Mouse (Mus musculus): ENCODE data around the gene Plcxd3. TPM values are rescaled to one million over a fixed set of nuclear protein-coding genes. Genes with fewer than 3 reads are reported as not detected.

The Plcxd3 gene
- 65.7 and 80.9 TPM in 2 replicates for polyA plus RNA-seq (2014; fragmentation: Nextera tagmentation; extraction: Ambion mirVana)

DNA sequence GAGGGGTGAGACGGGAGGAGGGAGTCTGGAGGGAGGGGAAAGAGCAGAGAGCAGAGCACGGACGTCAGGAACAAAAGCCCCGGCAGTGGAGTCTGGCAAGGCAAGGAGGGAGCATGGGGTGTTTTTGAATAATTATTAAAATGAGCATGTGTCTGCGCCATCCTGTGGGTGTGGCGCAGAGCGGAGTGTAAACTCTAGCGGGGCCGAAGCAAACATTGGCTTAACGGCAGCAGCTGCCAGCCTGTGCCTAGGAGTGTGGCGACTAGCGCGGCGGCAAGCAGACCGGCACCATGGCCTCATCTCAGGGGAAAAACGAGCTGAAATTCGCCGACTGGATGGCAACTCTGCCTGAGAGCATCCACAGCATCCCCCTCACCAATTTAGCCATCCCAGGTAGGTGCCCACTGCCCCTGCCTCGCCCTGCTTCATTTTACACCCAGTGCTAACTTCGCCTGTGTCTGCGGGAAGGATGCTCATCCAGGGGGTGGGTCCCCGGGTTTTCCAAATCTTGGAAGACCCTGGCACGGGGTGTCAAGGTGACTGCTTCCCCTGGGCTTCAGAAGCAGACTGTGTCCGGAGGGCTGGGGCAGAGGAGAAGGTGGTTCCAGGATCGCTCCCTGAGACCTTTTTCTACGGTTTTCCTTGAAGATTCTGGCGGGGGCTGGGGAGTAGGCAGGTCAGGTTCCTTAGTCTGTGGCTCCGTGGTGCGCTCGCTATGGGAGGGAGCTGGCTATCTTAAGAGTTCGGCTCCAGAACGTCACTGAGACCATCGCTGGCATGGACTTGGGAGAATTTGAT, at the start of gene Plcxd3:
TSS of gene Plcxd3 (plus strand) at position 69 of the 798 bp plus-strand sequence.
- Histone ChIP-seq H3K9ac (replicated peaks; ENCODE audit: low read depth, low read length) (peak within 1 kb of the TSS; percentile 69), H3K4me2 (ENCODE audit: low read depth, low read length) (peak within 1 kb of the TSS; percentile 89), H3K36me3 (ENCODE audit: control insufficient read depth, insufficient read depth, low read length) (no peaks in the 10 kb centered on the region), H3K27ac (ENCODE audit: low read depth, low read length) (peak within 1 kb of the TSS; percentile 60), H3K4me3 (ENCODE audit: low read depth, low read length) (peak within 1 kb of the TSS; percentile 61), H3K9me3 (ENCODE audit: control insufficient read depth, low read length) (no peaks in the 10 kb centered on the region), H3K27me3 (ENCODE audit: control insufficient read depth, insufficient read depth, low read length) (no peaks in the 10 kb centered on the region), H3K4me1 (ENCODE audit: control insufficient read depth, insufficient read depth, low read length) (peaks cover 4% of the 10 kb centered on the region; the same call in 1 of the 2 replicates)
- WGBS = under 1% methylated on average over 33 of the region's 33 CpGs
- peak; percentile 93 for ATAC-seq (ENCODE audit: low read depth)

DNA sequence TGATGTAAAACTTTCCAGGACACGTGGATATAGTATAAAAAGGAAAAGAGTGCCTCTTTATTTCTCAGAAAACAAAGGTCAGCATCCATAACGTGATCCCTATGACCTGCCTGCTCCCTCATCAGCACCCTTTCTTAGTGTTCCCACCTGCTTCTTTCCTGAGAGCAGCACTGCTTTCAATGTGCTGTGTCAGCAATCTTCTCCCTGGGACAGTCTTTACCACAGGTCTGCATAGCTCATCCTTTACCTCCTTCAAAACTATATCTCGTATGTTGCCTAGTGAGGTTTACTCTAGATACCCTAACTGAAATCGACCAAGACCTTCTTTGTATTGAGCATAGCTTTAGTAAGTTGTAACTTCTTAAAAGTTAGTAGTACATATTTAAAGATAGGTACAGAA, 43.4 kb upstream of the Plcxd3 start:
- Histone ChIP-seq H3K4me2 (ENCODE audit: low read depth, low read length) (no peak overlapping the region), H3K9me3 (ENCODE audit: control insufficient read depth, low read length) (no peaks in the 10 kb centered on the region), H3K27ac (ENCODE audit: low read depth, low read length) (no peak overlapping the region), H3K27me3 (ENCODE audit: control insufficient read depth, insufficient read depth, low read length) (no peaks in the 10 kb centered on the region), H3K4me1 (ENCODE audit: control insufficient read depth, insufficient read depth, low read length) (no peaks in the 10 kb centered on the region), H3K9ac (replicated peaks; ENCODE audit: low read depth, low read length) (no peak overlapping the region), H3K4me3 (ENCODE audit: low read depth, low read length) (no peak overlapping the region), H3K36me3 (ENCODE audit: control insufficient read depth, insufficient read depth, low read length) (no peaks in the 10 kb centered on the region)
- WGBS = 77% methylated on average over 4 of the region's 4 CpGs
- ATAC-seq (ENCODE audit: low read depth) = no peak

DNA sequence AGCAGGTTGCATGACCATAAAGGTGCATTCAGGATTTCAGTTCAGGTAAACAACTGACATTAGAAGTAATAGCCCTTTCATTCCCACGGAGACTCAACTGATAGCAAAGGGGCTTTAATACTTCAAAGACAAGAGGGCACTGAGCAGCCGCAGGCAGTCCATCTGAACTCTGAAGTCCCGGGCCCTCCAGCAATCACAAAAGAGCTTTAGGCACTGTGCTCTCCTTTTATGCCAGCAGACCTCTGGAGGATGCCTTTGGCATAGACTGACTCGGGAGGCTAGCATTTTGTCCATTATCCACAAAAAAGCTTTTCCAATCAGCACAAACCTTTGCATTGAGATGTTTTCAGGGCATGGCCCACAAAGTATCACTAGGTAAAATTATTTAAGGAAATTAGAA, 33.7 kb upstream of the Plcxd3 start:
- no peaks in the 10 kb centered on the region for H3K9me3 ChIP-seq (ENCODE audit: control insufficient read depth, low read length)
- WGBS = 13% methylated on average over 4 of the region's 4 CpGs
- no peak overlapping the region for H3K4me3 ChIP-seq (ENCODE audit: low read depth, low read length)
- H3K36me3 ChIP-seq (ENCODE audit: control insufficient read depth, insufficient read depth, low read length) = no peaks in the 10 kb centered on the region
- no peak overlapping the region for H3K9ac ChIP-seq (replicated peaks; ENCODE audit: low read depth, low read length)
- ATAC-seq (ENCODE audit: low read depth) = no peak
- H3K4me1 ChIP-seq (ENCODE audit: control insufficient read depth, insufficient read depth, low read length) = no peaks in the 10 kb centered on the region
- H3K27me3 ChIP-seq (ENCODE audit: control insufficient read depth, insufficient read depth, low read length) = no peaks in the 10 kb centered on the region
- H3K4me2 ChIP-seq (ENCODE audit: low read depth, low read length) = no peak overlapping the region
- no peak overlapping the region for H3K27ac ChIP-seq (ENCODE audit: low read depth, low read length)

DNA sequence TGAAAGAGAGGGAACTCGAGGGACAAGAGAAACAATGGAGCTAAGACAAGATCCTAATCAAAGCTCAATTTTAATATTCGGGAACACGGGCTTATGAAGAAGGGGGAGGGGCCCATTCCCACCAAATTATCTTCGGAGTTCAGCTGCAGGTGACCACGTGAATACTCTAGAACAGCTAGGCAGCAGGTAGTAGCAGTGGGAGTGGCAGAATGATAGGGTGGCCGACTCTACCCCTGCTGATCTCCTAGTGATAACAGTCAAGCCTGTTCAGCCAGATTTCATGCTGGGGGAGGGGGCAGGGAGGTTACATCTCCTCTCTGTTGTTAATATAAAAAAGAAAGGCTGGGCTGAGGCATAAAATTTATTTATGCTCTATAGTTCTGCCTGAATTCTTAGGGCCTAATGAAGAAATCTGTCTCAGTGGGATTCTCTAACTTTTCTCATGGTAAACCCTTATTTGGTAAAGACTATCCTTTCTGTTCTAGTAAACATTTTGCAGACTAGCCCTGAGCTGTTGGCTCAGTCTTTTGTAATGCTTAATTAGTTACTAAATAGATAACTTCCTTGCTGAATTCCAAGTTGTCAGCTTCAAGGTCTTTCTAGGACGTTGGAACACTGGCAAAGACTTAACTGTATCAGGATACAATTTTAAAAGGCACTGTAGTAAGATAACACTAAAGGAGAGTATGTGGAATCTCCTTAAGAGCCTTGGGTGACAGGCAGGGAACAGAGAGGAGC, 26.3 kb upstream of the Plcxd3 start:
- Histone ChIP-seq H3K4me3 (ENCODE audit: low read depth, low read length) (no peak overlapping the region), H3K9me3 (ENCODE audit: control insufficient read depth, low read length) (no peaks in the 10 kb centered on the region), H3K36me3 (ENCODE audit: control insufficient read depth, insufficient read depth, low read length) (no peaks in the 10 kb centered on the region), H3K4me1 (ENCODE audit: control insufficient read depth, insufficient read depth, low read length) (no peaks in the 10 kb centered on the region), H3K27ac (ENCODE audit: low read depth, low read length) (no peak overlapping the region), H3K9ac (replicated peaks; ENCODE audit: low read depth, low read length) (no peak overlapping the region), H3K4me2 (ENCODE audit: low read depth, low read length) (no peak overlapping the region), H3K27me3 (ENCODE audit: control insufficient read depth, insufficient read depth, low read length) (no peaks in the 10 kb centered on the region)
- ATAC-seq (ENCODE audit: low read depth) = no peak
- 39% methylated on average over 7 of the region's 7 CpGs for WGBS

DNA sequence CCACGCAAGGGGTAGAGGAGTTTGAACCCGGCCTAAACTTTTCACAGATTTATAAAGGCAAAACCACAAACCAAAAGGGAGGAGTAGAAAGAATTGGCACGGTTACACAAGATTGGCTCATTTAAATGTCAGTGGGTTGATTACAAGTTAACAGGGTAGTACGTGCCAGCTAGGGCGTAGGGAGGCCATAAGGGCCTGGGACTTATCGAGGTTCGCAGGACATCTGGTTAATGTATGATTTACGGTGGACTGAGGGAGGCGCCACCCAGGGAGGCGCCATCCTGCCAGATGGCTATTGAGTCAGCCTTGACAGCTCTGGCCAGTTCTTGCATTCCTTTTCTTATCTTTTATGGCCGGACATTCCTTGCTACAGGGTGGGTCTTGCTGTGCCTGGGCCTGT, 18.9 kb upstream of the Plcxd3 start:
- no peaks in the 10 kb centered on the region for H3K9me3 ChIP-seq (ENCODE audit: control insufficient read depth, low read length)
- no peak overlapping the region for H3K27ac ChIP-seq (ENCODE audit: low read depth, low read length)
- no peaks in the 10 kb centered on the region for H3K4me1 ChIP-seq (ENCODE audit: control insufficient read depth, insufficient read depth, low read length)
- no peak for ATAC-seq (ENCODE audit: low read depth)
- no peak overlapping the region for H3K9ac ChIP-seq (replicated peaks; ENCODE audit: low read depth, low read length)
- WGBS = 83% methylated on average over 11 of the region's 11 CpGs
- H3K27me3 ChIP-seq (ENCODE audit: control insufficient read depth, insufficient read depth, low read length) = no peaks in the 10 kb centered on the region
- no peak overlapping the region for H3K4me2 ChIP-seq (ENCODE audit: low read depth, low read length)
- H3K36me3 ChIP-seq (ENCODE audit: control insufficient read depth, insufficient read depth, low read length) = no peaks in the 10 kb centered on the region
- no peak overlapping the region for H3K4me3 ChIP-seq (ENCODE audit: low read depth, low read length)

DNA sequence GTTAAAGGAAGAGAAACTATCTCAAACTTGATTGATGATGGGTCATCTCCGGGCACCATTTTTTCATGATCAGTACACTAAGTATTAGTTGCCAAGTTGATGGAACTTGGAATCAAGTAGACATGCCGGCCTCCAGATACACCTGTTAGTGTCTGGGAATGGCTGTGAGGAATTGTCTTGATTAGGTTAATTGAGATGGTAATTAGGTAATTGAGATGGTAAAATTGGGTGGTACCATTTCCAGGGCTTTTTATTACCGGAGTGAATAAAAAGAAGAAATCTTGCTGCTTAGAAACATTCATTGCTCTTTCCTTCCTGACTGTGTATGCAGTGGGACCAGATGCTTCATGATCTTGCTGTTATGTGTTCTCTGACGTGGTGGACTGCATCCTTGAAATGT, 17.6 kb upstream of the Plcxd3 start:
- no peak overlapping the region for H3K4me2 ChIP-seq (ENCODE audit: low read depth, low read length)
- no peak overlapping the region for H3K4me3 ChIP-seq (ENCODE audit: low read depth, low read length)
- H3K9me3 ChIP-seq (ENCODE audit: control insufficient read depth, low read length) = no peaks in the 10 kb centered on the region
- H3K9ac ChIP-seq (replicated peaks; ENCODE audit: low read depth, low read length) = no peak overlapping the region
- WGBS = 80% methylated on average over 4 of the region's 4 CpGs
- no peaks in the 10 kb centered on the region for H3K36me3 ChIP-seq (ENCODE audit: control insufficient read depth, insufficient read depth, low read length)
- H3K27ac ChIP-seq (ENCODE audit: low read depth, low read length) = no peak overlapping the region
- no peaks in the 10 kb centered on the region for H3K4me1 ChIP-seq (ENCODE audit: control insufficient read depth, insufficient read depth, low read length)
- no peaks in the 10 kb centered on the region for H3K27me3 ChIP-seq (ENCODE audit: control insufficient read depth, insufficient read depth, low read length)
- ATAC-seq (ENCODE audit: low read depth) = no peak

DNA sequence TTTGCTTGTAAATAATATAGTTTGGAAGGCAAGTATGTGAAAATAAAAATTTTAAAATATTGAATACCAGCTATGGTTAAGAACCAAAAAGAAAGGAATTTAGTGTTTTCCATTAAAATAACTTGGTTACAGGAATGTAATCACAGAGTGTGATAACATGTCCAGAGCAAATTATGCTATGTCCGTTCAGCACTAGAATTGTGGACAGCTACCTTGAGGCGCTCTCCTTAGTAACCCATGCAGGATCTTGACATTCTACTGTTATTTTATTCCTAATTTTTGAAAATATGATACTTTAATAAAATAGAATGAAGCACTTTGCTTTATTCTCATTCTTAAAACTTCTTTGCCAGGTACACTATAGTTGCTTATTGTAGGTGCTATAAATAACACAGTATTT, 7.5 kb upstream of the Plcxd3 start:
- Histone ChIP-seq H3K4me1 (ENCODE audit: control insufficient read depth, insufficient read depth, low read length) (no peaks in the 10 kb centered on the region), H3K27me3 (ENCODE audit: control insufficient read depth, insufficient read depth, low read length) (no peaks in the 10 kb centered on the region), H3K9me3 (ENCODE audit: control insufficient read depth, low read length) (no peaks in the 10 kb centered on the region), H3K9ac (replicated peaks; ENCODE audit: low read depth, low read length) (no peak overlapping the region), H3K4me2 (ENCODE audit: low read depth, low read length) (no peak overlapping the region), H3K27ac (ENCODE audit: low read depth, low read length) (no peak overlapping the region), H3K36me3 (ENCODE audit: control insufficient read depth, insufficient read depth, low read length) (no peaks in the 10 kb centered on the region), H3K4me3 (ENCODE audit: low read depth, low read length) (no peak overlapping the region)
- no peak for ATAC-seq (ENCODE audit: low read depth)
- WGBS = 77% methylated on average over 2 of the region's 2 CpGs

DNA sequence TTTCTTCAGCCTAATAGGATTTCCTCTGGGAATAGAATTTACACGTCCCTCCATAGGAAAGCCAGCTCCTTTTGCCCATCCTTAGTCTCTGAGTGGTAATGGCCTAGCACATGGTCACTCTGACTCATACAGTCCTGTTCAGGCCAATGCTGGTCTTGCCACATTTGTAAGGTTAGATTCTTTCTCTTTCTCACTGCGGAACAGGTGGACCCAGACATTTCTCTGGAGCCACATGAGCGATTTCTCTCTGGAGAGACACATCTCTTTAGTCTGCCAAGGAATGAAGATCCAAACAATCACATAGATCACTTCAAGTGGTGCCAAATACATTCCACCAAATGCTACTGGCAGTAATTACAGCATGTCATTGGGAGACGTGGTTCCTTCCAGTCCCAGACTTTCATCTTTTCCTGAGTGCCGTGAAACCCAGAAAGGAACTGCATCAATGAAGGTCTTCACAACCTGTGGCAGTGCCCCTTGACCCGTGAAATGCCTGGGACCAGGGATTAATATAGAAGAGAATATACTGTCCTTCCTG, 769 bp upstream of the Plcxd3 start:
- Histone ChIP-seq H3K4me3 (ENCODE audit: low read depth, low read length) (peak overlapping the region; percentile 61), H3K27me3 (ENCODE audit: control insufficient read depth, insufficient read depth, low read length) (no peaks in the 10 kb centered on the region), H3K27ac (ENCODE audit: low read depth, low read length) (no peak overlapping the region), H3K9ac (replicated peaks; ENCODE audit: low read depth, low read length) (no peak overlapping the region), H3K4me2 (ENCODE audit: low read depth, low read length) (peak overlapping the region; percentile 89), H3K9me3 (ENCODE audit: control insufficient read depth, low read length) (no peaks in the 10 kb centered on the region), H3K36me3 (ENCODE audit: control insufficient read depth, insufficient read depth, low read length) (no peaks in the 10 kb centered on the region), H3K4me1 (ENCODE audit: control insufficient read depth, insufficient read depth, low read length) (peaks cover 4% of the 10 kb centered on the region; the same call in 1 of the 2 replicates)
- WGBS = 50% methylated on average over 6 of the region's 6 CpGs
- no peak for ATAC-seq (ENCODE audit: low read depth)

DNA sequence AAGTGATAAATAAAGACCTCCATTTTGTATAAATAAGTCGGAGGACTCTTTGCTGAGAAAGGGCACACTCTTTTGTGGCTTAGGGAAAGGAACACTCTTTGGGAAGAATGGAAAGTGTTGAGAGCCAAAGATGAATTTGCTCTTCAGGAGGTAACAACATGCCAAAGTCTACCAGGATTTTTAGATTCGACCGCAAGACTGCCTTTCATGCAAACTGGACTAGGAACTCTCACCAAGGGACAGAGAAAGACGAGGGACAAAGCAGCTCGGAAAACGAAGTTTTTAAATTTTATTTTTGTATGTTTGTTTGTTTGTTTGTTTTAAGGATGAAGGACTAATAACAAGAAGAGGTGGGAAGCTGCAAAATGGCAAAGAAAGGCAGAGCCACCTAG, 264 bp upstream of the Plcxd3 start:
- H3K4me2 ChIP-seq (ENCODE audit: low read depth, low read length) = peak overlapping the region; percentile 89
- H3K4me1 ChIP-seq (ENCODE audit: control insufficient read depth, insufficient read depth, low read length) = peaks cover 4% of the 10 kb centered on the region; the same call in 1 of the 2 replicates
- WGBS = 13% methylated on average over 6 of the region's 6 CpGs
- no peaks in the 10 kb centered on the region for H3K9me3 ChIP-seq (ENCODE audit: control insufficient read depth, low read length)
- no peaks in the 10 kb centered on the region for H3K36me3 ChIP-seq (ENCODE audit: control insufficient read depth, insufficient read depth, low read length)
- peak overlapping the region; percentile 69 for H3K9ac ChIP-seq (replicated peaks; ENCODE audit: low read depth, low read length)
- no peaks in the 10 kb centered on the region for H3K27me3 ChIP-seq (ENCODE audit: control insufficient read depth, insufficient read depth, low read length)
- peak overlapping the region; percentile 60 for H3K27ac ChIP-seq (ENCODE audit: low read depth, low read length)
- ATAC-seq (ENCODE audit: low read depth) = 0 out of 2 replicates have a peak, but pooled peaks have one; percentile 1
- H3K4me3 ChIP-seq (ENCODE audit: low read depth, low read length) = peak overlapping the region; percentile 61

All from neural tube, embryonic 14.5 days (tissue).